Mouse (Mus musculus): ENCODE results near the gene Trp53tg5.

Trp53tg5 gene

DNA sequence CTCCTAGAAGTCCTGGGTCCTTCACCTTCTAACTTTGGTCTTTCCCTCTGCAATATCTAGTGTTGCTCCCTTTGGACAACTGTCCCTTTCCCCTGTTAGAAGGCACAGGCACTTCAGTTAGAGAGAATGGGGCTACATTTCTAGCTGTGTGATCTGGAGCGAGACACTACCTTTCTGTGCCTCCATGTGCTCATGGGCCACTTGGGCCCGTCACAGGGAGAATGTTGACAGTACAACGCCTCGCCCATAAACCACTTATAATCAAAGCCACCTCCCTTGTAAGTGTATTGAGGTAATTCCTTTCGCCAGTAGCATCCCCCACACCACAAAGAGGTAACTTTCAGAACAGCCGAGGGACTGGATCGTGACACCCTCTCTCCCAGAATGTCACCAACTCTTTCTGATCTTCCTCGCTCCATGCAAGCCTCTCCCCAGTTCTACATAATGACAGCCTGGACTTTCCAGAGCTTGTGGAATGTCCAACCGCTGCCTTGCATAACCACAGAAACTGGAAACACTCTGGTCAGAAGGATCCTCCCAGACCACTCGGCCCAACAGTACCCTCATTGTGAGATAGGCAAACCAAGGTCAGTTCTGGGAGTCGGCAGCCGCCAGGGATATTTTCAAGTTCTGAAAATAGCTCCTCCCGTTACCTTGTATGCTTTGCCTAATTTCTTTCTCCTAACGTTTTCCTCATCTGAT lies 24.0 kb downstream of the Trp53tg5 start:
- in situ Hi-C loops (cut with MboI, MseI), result no loop called here

DNA sequence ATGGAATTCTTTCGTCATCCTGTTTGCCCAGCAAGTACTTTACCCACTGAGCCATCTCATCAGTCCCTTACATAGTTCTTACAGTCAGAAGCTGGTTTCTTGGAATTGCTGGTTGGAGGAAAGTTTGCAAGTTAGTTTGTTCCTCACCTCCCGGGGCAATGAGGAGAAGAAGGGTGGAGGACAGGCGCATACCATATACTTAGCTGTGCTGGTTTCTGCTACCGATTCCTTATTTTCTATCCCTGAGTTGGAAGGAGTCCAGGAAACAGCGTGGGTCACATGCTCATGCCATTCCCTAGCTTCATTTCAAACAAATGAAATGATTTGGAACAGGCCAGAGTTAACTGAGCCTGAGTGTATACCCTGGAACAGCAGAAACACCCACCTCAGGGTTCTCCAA lies 24.6 kb downstream of the Trp53tg5 start:
- in situ Hi-C loops (cut with MboI, MseI), result no loop called here

DNA sequence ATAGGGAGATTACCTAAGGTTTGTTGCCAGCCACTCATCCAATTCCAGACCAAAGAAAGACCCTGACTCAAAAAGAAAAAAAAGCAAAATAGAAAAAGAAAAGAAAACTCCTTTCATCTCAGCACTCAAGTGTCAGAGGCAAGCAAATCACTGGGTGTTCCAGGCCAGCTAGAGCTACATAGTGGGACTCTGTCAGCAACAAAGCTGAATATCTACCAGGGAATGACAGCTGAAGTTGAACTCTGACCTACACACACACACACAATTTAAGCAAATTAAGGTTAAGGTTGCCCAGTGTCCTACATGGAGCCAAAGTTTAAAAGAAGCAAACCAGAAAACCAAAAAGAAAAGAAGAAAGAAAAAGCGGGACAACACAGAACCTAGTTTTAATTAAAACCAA lies 25.4 kb downstream of the Trp53tg5 start:
- in situ Hi-C loops (cut with MboI, MseI), result no loop called here

DNA sequence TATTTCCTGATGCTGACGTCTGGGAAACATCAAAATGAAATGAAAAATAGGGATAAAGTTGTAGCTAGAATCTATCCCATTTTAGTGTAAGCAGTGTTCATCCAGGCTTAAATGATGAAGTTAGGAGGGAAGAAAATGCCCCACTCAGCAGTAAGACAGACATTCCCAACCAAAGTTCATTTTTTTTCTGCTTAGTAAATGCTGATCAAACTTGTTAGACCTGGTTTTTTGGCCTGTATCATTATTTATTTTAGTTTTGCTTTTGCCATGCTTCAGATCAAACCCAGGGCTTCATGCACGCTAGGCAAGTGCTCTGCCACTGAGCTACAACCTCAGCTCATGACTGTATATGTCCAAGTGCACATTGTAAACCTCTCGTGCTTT lies 27.4 kb downstream of the Trp53tg5 start:
- in situ Hi-C loops (cut with MboI, MseI), result no loop called here

DNA sequence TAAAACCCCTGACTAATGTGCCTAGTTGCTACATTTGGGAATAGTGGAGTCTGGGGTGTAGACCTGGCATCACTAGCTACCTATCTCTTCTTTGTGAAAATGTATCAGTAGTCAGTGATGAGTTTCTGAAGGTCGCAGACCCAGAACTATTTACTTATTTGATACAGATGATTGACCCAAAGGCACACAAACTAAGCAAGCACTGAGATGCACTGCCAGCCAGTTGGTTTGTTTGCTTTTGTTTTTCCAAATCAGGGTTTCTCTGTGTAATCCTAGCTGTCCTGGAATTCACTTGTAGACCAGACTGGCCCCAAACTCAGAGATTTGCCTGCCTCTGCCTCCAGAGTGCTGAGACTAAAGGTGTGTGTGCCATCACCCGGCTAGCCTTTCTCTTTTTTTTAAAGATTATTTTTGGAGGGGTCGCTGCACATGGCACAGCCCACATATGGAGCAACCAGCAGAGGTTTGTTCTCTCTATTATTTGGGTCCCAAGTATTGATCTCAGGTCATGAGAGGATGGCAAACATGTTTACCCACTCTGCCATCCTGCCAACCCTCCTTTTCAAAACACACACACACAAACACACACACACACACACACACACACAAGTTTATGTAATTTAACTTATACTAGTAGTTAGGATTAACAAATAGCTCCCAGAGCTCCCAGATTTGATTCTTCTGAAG lies 28.0 kb downstream of the Trp53tg5 start:
- in situ Hi-C loops (cut with MboI, MseI), result no loop called here

DNA sequence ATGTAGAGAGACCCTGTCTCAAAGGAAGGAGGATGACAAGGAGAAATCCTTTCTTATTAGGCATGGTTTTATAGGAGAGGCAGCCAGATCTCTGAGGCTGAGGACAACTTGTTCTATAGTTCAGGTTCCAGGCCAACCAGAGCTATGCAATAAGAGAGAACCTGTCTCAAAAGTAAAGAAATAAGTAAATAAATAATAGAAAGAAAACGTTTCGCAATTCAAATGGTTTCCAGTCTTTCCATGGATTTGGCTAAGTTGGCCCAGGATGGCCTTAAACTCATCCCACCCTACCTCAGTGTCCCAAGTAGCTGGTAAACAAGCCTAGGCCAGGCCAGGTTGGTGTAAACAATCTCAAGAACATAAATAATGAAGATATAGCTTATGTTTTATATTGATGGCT lies 28.8 kb downstream of the Trp53tg5 start:
- in situ Hi-C loops (cut with MboI, MseI), result no loop called here

DNA sequence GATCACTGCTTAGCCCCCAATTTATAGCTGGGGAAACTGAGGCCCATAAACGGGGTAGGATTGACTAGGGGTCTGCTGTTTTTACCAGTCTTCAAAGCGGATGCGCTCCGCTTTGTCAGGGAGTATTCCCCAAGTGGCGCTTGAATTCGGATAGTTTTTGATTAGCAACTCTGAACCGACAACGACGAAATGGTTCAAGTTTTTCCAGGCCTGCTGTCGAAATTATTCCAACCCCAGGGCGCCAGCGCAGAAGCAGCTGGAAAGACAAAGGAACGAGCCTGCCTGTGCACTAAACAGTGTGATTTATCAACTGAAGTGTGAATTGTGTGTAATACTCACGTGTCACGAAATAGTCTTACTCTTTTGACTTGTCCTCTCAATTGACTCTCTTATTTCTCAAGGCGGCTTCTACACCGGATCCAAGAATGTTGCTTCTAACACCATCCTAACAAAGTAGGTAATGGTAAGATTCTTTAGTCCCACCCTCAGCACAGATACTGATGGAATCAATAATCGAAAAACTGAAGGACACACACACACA lies 30.0 kb downstream of the Trp53tg5 start, which contains the start of gene Sdc4:
Sdc4 (minus strand) TSS at position 428 of the 541 bp plus-strand sequence.
- in situ Hi-C loops (cut with MboI, MseI), result no loop called here

DNA sequence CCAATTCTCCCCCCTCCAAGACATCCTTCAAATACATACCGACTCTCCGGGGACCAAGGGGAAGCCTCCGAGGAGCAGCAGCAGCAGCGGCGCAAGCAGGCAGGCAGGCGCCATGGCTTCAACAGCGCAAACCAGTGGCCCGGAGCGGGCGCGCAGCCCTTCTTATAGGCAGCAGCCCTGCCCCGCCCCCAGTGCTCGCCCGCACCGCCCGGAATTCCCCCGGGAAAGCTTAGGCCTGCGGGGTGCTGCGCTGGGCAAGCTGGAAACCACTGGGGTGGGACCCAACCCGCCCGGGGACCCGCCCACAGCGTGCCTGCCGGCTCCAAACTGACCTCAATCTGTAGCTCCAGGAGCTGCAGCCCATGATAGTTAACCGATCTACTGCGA lies 30.5 kb downstream of the Trp53tg5 start:
- in situ Hi-C loops (cut with MboI, MseI), result no loop called here

DNA sequence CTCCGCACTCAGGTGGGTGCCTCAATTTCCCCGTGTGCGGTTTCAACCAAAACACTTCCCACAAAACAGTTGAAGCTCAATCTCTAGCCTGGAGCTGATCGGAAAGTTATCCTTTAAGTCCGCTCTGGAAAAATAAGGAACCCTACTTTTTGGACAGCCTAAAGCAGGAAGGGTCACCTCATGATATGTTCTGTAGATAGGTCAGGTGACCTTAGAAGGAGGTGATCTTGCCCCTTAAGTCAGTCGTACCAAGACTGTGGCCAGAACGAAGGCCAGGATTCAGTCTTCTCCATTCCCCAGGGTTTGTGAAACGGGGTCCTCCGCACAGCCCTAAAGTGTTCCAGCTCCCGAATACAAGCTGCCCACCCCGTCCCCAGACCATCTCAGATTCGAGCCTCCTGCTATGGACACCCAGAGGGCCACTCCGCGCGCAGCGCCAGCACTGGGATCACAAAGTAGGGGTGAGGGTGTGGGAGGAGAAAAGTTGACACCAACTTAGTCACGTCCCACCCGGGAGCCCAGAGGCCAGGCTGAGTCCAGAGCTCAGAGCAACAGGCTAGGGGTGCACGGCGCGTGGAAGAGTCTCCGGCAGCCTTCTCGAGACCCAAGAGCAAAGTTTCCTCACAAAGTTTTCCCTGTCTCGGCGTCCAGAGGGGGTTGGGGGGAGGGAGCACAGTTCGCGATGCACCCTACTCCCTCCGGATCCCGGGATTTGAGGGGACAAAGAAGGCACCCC lies 31.0 kb downstream of the Trp53tg5 start:
- in situ Hi-C loops (cut with MboI, MseI), result no loop called here

DNA sequence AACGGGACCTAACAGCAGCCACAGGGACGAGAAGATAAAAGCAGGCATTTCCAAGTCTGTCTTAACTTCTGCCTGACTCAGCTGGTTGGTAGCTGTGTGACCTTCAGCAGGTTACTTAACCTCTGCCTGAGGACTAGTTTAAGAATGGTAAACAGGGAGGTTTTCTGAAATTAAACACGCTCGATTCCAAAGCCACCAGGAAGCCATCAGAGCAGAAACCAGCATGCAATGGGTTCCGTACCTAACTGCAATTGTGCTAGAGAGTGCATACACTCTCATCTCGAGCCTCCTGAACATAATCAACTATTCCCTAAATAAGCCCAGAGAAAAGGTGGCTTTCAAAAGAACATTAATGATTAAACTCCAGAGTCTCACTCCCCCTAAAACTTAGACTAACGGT lies 31.8 kb downstream of the Trp53tg5 start:
- in situ Hi-C loops (cut with MboI, MseI), result no loop called here

DNA sequence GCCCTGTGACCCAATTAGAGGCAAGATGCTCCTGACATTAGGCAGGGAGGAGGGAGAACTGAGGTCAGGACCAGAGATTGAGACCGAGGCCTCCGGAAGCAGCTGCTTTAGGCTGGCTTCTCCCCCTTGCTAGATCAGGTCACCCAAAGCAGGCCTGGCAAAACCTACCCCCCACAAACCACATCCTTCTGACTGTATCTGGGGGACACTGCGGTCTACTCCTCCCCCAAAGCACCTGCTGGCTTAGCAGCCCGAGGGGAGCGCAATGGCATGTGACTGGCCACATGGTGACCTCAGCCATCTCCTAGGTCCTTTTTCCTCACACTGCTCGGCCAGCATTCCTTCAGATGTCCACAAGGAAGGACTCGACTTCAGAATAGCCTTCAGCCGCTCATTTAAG lies 32.4 kb downstream of the Trp53tg5 start:
- in situ Hi-C loops (cut with MboI, MseI), result no loop called here

DNA sequence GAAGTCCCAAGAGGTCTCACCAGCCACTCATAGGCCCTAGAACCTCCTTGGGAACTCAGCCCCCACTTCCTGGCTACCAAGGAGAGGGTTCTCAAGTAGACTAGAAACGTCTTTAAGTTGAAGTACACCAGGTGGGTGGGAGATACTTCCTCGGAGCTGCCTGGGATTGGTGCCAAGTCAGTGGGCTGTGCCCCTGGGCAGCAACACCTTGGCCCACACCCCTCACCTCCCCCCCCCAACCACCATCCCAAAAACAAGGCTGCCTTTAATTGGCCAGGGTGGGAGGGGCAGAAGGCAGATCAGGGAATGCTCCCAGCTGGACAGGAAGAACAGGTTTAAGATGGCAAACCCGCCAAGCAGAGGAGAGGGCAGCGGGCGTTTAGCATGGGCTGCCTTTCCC lies 33.2 kb downstream of the Trp53tg5 start:
- in situ Hi-C loops (cut with MboI, MseI), result no loop called here

DNA sequence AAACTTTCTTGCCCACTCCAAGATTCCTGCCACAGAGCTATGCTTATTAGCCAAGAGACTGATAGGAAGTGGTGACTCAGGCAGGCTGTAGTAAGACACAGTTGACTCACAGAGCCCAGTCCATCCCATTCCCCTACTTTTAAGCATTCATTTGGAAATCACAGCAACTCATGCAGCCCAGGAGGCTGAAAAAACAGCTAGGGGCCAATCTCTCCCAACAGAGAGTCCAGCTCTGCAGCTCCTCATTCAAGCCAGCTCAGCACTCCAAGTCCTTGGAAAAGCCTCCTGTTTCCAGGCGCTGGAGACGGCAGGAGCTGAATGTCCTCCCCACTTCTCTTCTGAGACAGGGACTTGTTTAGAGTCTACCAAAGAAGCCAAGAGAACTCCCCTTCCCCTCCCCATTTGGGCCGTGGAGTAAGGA lies 34.5 kb downstream of the Trp53tg5 start:
- in situ Hi-C loops (cut with MboI, MseI), result no loop called here

DNA sequence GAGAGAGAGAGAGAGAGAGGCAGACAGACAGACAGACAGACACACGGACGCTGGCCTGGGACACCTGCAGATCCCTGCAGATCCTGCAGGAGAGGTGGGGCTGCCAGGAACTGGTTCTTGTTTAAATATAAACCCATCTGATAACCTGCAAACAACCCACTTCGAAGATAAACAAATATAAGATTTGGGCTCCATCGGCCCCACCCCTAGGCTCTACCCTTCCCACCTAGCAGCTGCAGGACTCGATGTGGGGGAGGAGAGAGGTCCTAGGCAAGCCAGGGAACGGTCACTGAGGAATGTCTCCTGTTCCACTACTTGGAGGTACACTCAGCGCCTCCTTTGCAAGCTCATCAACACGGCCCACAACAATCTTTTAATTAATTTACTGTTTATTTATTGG lies 35.3 kb downstream of the Trp53tg5 start:
- in situ Hi-C loops (cut with MboI, MseI), result no loop called here

DNA sequence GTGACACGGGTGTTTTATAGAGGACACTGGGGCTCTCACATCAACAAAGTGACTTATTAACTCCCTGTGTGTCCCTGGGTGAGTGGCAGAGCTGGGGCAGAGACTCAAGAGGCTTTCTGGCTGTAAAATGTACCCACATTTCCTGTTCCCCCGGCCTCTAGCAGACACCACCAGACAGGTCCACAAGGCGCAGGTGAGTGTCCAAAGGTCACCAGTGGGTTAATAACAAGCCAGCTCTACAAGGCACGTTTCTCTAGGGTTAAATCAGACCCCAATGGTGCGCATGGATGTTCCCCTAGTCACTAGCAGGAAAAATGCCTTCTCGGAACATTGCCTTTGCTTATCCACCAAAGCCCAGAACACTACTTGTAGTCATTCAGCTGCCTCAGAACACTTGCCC lies 35.8 kb downstream of the Trp53tg5 start:
- in situ Hi-C loops (cut with MboI, MseI), result no loop called here

DNA sequence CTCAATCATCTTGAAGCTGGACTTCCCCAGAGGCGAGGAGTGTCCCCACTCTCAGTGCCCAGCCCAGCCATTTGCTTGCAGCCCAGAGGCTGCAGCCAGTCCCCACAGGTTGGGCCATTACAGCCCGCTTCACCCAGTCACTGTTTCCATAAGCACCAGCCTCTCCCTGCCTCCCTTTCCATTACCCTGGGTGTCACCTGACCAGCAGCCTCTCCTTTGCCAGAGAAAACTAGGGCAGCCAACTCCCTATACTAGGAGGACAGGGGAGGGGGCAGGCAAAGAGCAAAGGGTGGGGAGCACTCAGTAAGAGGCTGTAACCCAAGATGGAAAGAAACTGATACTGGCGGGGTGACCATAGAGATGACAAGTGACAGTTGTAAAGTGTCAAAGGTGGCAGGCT lies 36.6 kb downstream of the Trp53tg5 start:
- in situ Hi-C loops (cut with MboI, MseI), result no loop called here

DNA sequence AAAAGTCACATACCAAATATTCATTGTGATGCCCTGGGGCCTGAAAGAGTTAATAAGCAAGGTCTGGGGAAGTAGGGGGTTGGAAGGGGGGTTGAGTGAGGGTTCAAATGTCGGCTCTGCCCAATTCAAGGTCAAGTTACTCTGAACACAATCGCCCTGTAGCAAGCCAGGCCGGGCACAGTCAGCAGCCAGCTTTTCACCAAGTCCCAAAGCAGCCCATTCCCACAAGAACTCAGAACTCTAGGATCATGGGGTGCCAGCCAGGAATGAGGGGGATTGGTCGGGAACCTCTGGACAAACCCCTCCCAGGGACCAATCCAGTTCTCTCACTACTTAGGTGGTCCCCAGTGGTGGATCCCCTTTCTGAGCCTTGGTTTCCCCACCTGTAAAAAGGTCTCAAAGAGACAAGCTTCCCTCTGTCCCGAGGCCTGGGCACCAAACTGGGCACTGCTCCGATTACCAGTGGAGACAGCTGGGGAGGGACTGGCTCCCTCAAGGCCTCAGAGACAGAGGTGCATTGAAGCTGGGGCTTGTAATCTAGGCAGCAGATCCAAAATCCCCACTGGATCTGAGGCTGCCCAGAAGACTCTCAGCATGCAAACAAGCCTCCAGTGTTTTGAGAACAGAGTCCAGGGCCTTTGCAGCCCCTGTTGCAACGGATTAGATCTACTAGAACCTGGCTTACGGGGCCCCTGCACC lies 37.2 kb downstream of the Trp53tg5 start:
- in situ Hi-C loops (cut with MboI, MseI), result no loop called here

DNA sequence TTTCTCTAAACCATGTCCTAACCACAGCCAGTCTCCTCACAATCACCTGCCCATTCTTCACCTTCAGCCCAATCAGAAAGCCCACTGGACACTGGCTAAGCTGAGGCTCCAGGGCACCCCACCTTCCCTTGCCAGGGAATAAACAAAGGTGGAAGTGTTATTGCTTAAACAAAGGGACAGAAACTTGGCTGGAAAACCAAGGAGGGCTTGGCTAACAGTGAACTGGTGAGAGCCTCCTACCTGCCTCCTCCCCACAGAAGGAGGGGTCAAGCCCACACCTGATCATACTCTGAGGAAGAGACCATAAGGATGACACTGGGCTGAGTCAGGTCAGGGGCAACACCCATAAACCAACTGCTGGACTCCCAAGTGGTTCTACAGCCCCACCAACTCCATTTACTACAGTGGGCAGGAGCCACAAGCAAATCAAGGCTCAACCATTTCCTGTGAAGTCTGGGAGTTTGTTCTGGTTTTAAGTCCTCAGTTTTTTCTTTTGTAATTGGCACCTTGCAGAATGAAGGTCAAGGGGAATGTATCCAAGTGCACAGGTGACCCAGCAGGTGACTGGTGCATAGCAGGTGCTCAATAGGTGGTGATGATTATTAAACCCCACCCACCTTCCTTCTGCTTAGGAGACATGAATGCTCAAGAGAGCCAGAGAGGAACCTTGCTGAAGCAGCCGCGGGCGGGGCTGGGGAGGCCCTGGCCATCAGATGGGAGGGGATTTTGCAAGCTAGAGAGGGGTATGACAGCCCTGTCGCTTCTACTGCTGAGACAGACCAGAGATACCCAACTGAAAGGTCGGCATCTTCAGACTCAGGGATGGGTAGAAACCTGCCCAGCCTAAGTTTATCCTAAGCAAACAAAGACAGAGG lies 38.1 kb downstream of the Trp53tg5 start:
- in situ Hi-C loops (cut with MboI, MseI), result no loop called here

DNA sequence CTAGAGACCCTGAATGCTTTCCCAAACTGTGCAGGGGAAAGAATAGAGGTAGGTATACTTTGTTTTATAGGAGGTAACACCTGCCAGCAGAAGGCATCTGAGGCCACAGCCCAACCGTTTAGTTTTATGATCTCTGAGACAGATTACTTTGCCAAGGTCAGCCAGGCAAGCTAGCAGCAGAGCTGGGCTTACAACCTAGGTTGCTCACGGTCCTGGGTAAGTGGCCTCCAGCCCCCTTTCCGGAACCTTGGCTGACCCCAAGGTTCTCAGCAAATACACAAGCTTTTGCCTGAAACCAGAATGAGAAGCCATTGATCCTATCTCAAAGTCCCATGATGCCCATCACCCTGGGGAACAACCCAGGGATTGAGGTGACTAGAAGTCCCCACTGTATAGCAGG lies 38.8 kb downstream of the Trp53tg5 start:
- in situ Hi-C loops (cut with MboI, MseI), result no loop called here

DNA sequence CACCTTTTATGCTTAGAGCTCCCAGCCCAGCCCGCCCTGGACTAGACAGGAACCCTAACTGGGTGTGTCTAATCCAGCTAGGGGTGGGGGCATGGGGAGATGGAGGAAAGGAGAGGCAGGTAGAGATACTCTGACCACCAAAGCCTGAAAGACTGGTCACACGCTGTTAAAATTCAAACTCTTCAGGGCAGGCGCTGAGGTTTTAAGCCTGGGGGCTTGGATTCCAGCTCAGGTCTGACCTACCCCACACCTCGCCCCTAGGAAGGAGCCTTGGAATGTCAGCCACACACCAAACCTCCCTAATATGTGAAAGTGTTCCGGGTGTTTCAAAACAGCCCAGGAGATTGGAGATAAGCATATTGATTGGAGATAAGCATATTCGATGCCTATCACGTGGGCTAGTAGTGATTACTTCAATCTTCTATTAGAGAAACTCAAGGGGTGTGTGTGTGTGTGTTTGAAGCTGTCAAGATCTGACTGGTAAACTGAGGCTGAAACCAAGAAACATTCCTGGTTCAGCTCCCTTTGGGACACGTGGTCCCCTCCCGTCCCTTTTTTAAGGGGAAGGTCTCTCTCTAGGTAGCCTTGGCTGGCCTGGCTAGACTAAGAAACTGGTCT lies 40.1 kb downstream of the Trp53tg5 start:
- in situ Hi-C loops (cut with MboI, MseI), result no loop called here

Data from T-helper 1 cell (primary cell).